Mouse (Mus musculus): Measurements from ENCODE around the gene Prune1. TPM values are rescaled to one million over a fixed set of nuclear protein-coding genes. Genes with fewer than 3 reads are reported as not detected.
A peak's percentile ranks its signal among the peaks of the same experiment; 100 is the strongest.

Gene Prune1
- polyA plus RNA-seq, 1 experiment from 2014 or later = 16.1 TPM

DNA sequence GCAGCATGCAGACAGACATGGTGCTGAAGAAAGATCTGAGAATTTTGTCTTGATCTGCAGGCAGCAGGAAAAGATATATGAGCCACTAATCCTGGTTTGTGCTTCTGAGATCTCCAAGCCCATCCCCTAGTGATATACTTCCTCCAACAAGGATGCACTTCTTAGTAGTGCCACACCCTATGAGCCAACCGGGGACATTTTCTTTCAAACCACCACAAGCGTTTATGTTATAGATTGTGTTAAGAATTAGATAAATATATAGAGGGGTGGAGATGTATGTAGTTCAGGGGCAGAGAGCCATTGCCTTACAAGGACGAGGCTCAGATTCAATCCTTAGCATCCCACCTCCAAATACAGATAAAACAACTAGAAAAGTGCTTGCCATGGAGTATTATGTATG is 28.6 kb upstream of the Prune1 start:
- Histone ChIP-seq H3K9ac (ENCODE audit: low read depth, low read length) (no peak overlapping the region), H3K27ac (ENCODE audit: low read length) (no peak overlapping the region), H3K4me2 (ENCODE audit: low read depth, low read length) (no peak overlapping the region), H3K9me3 (ENCODE audit: control insufficient read depth, low read length) (no peaks in the 10 kb centered on the region), H3K36me3 (ENCODE audit: control insufficient read depth, insufficient read depth, low read length) (no peaks in the 10 kb centered on the region), H3K4me1 (ENCODE audit: control insufficient read depth, insufficient read depth, low read length) (peaks cover 2% of the 10 kb centered on the region; the same call in 1 of the 2 replicates), H3K4me3 (ENCODE audit: low read length) (no peak overlapping the region), H3K27me3 (replicated peaks; ENCODE audit: control insufficient read depth, insufficient read depth, low read length) (no peaks in the 10 kb centered on the region)
- ATAC-seq = no peak
- 59% methylated on average over 3 of the region's 3 CpGs for WGBS

DNA sequence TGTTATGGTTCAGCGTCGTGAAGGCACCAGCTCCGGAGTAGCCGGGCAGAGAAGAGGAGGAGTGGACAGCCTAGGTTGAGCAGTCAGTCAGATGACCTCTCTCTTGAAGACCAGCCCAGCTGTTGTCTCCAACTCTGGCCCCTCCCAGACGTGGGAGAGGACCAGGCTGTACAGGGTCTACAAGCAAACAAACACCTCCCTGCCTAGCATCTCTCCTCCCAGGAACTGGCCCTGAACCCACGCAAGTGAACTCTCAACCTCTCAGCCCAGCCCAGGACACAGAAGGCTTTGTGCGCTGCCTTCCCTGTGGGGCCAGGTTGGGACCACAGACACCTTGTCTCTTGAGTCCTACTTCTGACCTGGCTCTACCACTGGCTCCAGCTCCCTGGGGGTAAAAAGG is 25.2 kb upstream of the Prune1 start, which contains the start of gene Anxa9:
Gene Anxa9, minus strand, starts transcription at position 77 of the 400 bp plus-strand sequence.
- Histone ChIP-seq H3K9ac (ENCODE audit: low read depth, low read length) (no peak within 1 kb of the TSS), H3K27ac (ENCODE audit: low read length) (no peak within 1 kb of the TSS), H3K4me3 (ENCODE audit: low read length) (no peak within 1 kb of the TSS), H3K4me1 (ENCODE audit: control insufficient read depth, insufficient read depth, low read length) (peaks cover 2% of the 10 kb centered on the region; the same call in 1 of the 2 replicates), H3K27me3 (replicated peaks; ENCODE audit: control insufficient read depth, insufficient read depth, low read length) (no peaks in the 10 kb centered on the region), H3K36me3 (ENCODE audit: control insufficient read depth, insufficient read depth, low read length) (no peaks in the 10 kb centered on the region), H3K9me3 (ENCODE audit: control insufficient read depth, low read length) (no peaks in the 10 kb centered on the region), H3K4me2 (ENCODE audit: low read depth, low read length) (no peak within 1 kb of the TSS)
- ATAC-seq = no peak; the same call in 1 of the 2 replicates
- 57% methylated on average over 7 of the region's 7 CpGs for WGBS

DNA sequence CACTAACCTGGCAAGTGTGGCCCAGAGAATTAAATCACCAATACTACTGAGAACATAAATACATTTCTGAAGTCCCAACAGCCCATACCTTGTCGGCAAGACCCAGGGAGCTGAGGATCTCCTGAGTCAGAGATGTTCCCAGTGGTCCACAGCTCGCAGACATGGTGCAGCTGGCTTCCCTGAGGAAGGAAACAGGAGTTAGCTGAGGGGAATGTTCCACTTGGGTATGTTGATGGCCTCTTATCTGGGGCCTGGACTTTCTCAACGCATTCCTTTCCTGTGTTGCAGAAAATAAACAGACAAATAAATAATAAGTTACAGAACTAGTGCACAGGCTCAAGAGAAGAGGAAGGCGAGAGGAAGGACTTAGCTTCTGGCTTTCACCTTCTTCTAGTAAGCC is 24.4 kb upstream of the Prune1 start:
- Histone ChIP-seq H3K9ac (ENCODE audit: low read depth, low read length) (no peak overlapping the region), H3K4me2 (ENCODE audit: low read depth, low read length) (no peak overlapping the region), H3K4me1 (ENCODE audit: control insufficient read depth, insufficient read depth, low read length) (peaks cover 2% of the 10 kb centered on the region; the same call in 1 of the 2 replicates), H3K27ac (ENCODE audit: low read length) (no peak overlapping the region), H3K4me3 (ENCODE audit: low read length) (no peak overlapping the region), H3K27me3 (replicated peaks; ENCODE audit: control insufficient read depth, insufficient read depth, low read length) (no peaks in the 10 kb centered on the region), H3K36me3 (ENCODE audit: control insufficient read depth, insufficient read depth, low read length) (no peaks in the 10 kb centered on the region), H3K9me3 (ENCODE audit: control insufficient read depth, low read length) (no peaks in the 10 kb centered on the region)
- 63% methylated on average over 4 of the region's 4 CpGs for WGBS
- no peak for ATAC-seq

DNA sequence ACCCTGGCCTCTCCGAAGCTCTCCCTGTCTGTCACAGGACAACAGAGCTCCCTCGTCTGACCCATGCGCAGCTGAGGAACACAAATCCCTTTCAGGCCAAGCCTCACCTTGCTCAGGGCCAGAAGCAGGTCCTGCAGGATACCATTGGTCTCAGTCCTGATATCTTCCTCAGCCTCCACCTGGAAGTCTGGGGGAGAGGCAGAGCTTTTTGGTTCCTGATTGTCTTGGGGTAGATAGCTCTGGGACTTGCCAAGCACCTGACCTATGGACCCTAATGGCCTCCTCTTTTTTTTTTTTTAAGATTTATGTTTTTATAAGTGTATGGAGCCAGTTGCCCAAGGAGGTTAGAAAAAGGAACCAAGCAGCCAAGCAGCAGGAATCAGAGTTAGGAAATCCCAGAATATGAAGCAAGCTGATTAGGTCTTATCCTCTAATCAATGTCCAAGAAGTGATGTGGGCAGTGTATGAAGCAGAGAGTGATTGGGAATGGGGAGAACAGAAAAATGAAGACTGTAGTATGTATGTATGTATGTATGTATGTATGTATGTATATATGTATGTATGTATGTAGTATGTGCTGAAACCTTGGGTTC is 19.4 kb upstream of the Prune1 start:
- H3K27ac ChIP-seq (ENCODE audit: low read length) = peak overlapping the region; percentile 59
- no peak overlapping the region for H3K9ac ChIP-seq (ENCODE audit: low read depth, low read length)
- 0 out of 2 replicates have a peak overlapping the region, but pooled peaks have one; percentile 18 for H3K4me2 ChIP-seq (ENCODE audit: low read depth, low read length)
- 0 out of 2 replicates have a peak, but pooled peaks cover 5% of the 10 kb centered on the region for H3K36me3 ChIP-seq (ENCODE audit: control insufficient read depth, insufficient read depth, low read length)
- ATAC-seq = peak; percentile 50
- peaks cover 5% of the 10 kb centered on the region; the same call in 1 of the 2 replicates for H3K4me1 ChIP-seq (ENCODE audit: control insufficient read depth, insufficient read depth, low read length)
- 69% methylated on average over 3 of the region's 3 CpGs for WGBS
- H3K9me3 ChIP-seq (ENCODE audit: control insufficient read depth, low read length) = no peaks in the 10 kb centered on the region
- no peak overlapping the region for H3K4me3 ChIP-seq (ENCODE audit: low read length)
- no peaks in the 10 kb centered on the region for H3K27me3 ChIP-seq (replicated peaks; ENCODE audit: control insufficient read depth, insufficient read depth, low read length)

DNA sequence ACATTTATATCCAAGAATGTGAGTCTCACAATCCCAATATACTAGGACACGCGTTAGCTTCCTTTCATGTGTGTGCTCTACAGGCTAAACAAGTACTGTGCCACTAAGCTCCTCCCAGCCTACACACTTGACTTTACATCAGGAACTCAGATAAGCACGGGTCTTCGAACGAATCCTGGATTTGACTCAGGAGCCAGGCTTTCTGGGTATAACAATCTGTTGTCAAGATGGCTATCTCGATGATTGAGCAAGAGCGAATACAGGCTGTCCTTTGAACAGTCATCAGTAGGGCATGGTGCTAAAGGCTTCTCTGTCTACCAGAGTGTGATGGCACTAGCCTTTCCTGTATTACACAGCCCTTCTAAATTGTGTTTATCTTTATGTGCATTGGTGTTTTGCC is 16.1 kb upstream of the Prune1 start:
- WGBS = 72% methylated on average over 7 of the region's 7 CpGs
- ATAC-seq = peak; percentile 89
- Histone ChIP-seq H3K36me3 (ENCODE audit: control insufficient read depth, insufficient read depth, low read length) (peaks cover 9% of the 10 kb centered on the region; the same call in 1 of the 2 replicates), H3K9me3 (ENCODE audit: control insufficient read depth, low read length) (no peaks in the 10 kb centered on the region), H3K4me1 (ENCODE audit: control insufficient read depth, insufficient read depth, low read length) (peaks cover 5% of the 10 kb centered on the region; the same call in 1 of the 2 replicates), H3K9ac (ENCODE audit: low read depth, low read length) (no peak overlapping the region), H3K27ac (ENCODE audit: low read length) (peak overlapping the region; percentile 61), H3K27me3 (replicated peaks; ENCODE audit: control insufficient read depth, insufficient read depth, low read length) (no peaks in the 10 kb centered on the region), H3K4me2 (ENCODE audit: low read depth, low read length) (no peak overlapping the region), H3K4me3 (ENCODE audit: low read length) (no peak overlapping the region)

DNA sequence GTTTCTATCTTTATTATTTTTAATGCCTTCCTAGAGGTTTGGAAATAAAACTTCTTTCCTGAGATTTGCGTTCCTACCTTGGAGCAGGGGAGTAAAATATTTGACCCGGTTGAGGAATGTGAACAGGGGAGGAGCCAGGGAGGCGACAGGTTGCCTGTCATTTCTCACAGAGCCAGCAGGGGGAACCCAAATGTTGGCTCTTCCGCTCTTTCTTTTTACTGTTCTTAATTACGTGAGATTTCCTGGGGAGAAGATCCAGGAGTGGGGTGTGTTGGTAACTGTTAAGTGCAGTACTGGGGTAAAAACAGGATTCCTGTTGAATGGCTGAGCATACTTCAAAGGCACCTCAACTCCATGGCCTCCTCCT is 14.2 kb upstream of the Prune1 start:
- ATAC-seq = no peak
- H3K9ac ChIP-seq (ENCODE audit: low read depth, low read length) = no peak overlapping the region
- 9% methylated on average over 5 of the region's 5 CpGs for WGBS
- H3K27ac ChIP-seq (ENCODE audit: low read length) = no peak overlapping the region
- H3K4me3 ChIP-seq (ENCODE audit: low read length) = no peak overlapping the region
- H3K4me2 ChIP-seq (ENCODE audit: low read depth, low read length) = no peak overlapping the region
- peaks cover 4% of the 10 kb centered on the region; the same call in 1 of the 2 replicates for H3K4me1 ChIP-seq (ENCODE audit: control insufficient read depth, insufficient read depth, low read length)
- H3K9me3 ChIP-seq (ENCODE audit: control insufficient read depth, low read length) = no peaks in the 10 kb centered on the region
- H3K36me3 ChIP-seq (ENCODE audit: control insufficient read depth, insufficient read depth, low read length) = peaks cover 9% of the 10 kb centered on the region; the same call in 1 of the 2 replicates
- H3K27me3 ChIP-seq (replicated peaks; ENCODE audit: control insufficient read depth, insufficient read depth, low read length) = no peaks in the 10 kb centered on the region

DNA sequence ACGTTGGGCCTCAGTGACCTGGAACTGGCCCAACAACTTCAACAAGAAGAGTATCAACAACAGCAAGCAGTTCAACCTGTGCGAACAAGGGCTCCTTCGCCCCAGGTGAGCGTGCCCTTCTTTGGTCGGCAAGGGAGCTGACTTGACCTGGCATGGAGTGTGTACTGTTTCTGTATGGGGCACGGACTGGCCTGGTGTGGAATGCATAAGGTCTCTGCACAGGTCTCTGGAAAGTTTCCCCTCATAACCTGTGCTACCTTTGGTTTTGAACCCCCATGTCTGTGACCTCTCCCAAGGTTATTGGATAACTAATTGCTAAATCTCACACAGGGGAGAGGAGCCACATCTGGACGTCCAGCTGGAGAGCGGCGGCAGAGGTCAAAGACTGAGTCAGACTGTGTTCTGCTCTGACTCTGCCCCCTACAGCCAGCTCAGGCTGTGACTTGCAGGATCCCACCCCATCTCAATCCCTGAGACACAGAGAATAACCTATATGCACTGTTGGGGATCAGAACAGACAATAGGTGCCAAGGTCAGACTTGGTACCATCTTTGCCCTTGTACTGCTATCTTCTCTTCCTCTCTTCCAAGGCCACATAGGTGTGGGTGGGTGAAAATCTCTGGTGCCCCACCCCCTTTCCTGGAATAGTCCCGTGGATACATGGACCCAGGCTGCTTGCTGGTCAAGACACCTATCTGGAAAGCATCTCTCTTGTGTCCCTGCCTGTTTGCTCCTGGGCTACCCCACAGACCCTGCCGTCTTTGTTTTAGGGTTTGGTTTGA is 13.6 kb upstream of the Prune1 start:
- Histone ChIP-seq H3K27me3 (replicated peaks; ENCODE audit: control insufficient read depth, insufficient read depth, low read length) (no peaks in the 10 kb centered on the region), H3K9ac (ENCODE audit: low read depth, low read length) (no peak overlapping the region), H3K4me2 (ENCODE audit: low read depth, low read length) (no peak overlapping the region), H3K27ac (ENCODE audit: low read length) (no peak overlapping the region), H3K4me1 (ENCODE audit: control insufficient read depth, insufficient read depth, low read length) (peaks cover 2% of the 10 kb centered on the region; the same call in 1 of the 2 replicates), H3K4me3 (ENCODE audit: low read length) (no peak overlapping the region), H3K9me3 (ENCODE audit: control insufficient read depth, low read length) (no peaks in the 10 kb centered on the region), H3K36me3 (ENCODE audit: control insufficient read depth, insufficient read depth, low read length) (peaks cover 9% of the 10 kb centered on the region; the same call in 1 of the 2 replicates)
- 77% methylated on average over 11 of the region's 11 CpGs for WGBS
- ATAC-seq = no peak

DNA sequence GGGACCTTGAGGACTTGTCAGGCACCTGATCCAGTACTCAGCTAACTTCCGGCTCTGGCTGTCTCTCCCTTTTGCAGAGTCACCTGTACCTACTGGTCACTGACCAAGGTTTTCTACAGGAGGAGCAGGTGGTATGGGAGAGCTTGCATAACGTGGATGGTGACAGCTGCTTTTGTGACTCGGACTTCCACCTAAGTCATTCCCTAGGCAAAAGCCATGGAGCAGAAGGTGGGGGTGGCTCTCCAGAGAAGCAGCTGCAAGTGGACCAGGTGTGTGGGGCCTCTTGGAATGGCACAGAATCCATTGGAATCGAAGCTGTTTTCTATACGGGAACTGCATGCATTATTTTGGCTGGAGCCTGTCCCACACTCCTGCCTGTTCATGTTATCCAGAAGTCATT is 12.8 kb upstream of the Prune1 start:
- H3K4me3 ChIP-seq (ENCODE audit: low read length) = no peak overlapping the region
- no peak overlapping the region for H3K27ac ChIP-seq (ENCODE audit: low read length)
- H3K36me3 ChIP-seq (ENCODE audit: control insufficient read depth, insufficient read depth, low read length) = peaks cover 9% of the 10 kb centered on the region; the same call in 1 of the 2 replicates
- no peaks in the 10 kb centered on the region for H3K27me3 ChIP-seq (replicated peaks; ENCODE audit: control insufficient read depth, insufficient read depth, low read length)
- H3K9me3 ChIP-seq (ENCODE audit: control insufficient read depth, low read length) = no peaks in the 10 kb centered on the region
- no peak for ATAC-seq
- no peak overlapping the region for H3K4me2 ChIP-seq (ENCODE audit: low read depth, low read length)
- 82% methylated on average over 5 of the region's 5 CpGs for WGBS
- peaks cover 2% of the 10 kb centered on the region; the same call in 1 of the 2 replicates for H3K4me1 ChIP-seq (ENCODE audit: control insufficient read depth, insufficient read depth, low read length)
- H3K9ac ChIP-seq (ENCODE audit: low read depth, low read length) = no peak overlapping the region

DNA sequence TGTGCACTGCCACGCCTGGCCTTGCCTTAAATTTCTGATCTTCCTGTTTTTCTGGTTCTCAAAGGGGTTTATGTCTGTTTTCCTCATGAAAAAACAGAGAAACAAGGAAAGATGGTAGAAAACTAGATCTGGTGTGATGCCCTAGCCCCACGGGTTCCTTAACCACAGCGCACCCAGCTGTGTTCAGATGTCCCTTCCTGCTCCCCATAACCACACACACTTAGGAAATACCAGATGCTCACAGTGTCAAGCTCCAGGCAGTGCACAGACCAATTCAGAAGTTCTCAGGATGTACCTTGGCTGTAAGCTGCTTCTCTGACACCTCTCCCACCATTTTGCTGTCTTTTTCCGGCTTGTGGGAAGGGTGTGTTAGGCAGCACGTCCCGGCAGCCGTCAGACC is 12.4 kb upstream of the Prune1 start:
- WGBS = 85% methylated on average over 7 of the region's 7 CpGs
- Histone ChIP-seq H3K4me1 (ENCODE audit: control insufficient read depth, insufficient read depth, low read length) (peaks cover 2% of the 10 kb centered on the region; the same call in 1 of the 2 replicates), H3K27me3 (replicated peaks; ENCODE audit: control insufficient read depth, insufficient read depth, low read length) (no peaks in the 10 kb centered on the region), H3K36me3 (ENCODE audit: control insufficient read depth, insufficient read depth, low read length) (peaks cover 9% of the 10 kb centered on the region; the same call in 1 of the 2 replicates), H3K9me3 (ENCODE audit: control insufficient read depth, low read length) (no peaks in the 10 kb centered on the region), H3K4me2 (ENCODE audit: low read depth, low read length) (no peak overlapping the region), H3K4me3 (ENCODE audit: low read length) (no peak overlapping the region), H3K9ac (ENCODE audit: low read depth, low read length) (no peak overlapping the region), H3K27ac (ENCODE audit: low read length) (no peak overlapping the region)
- ATAC-seq = no peak

Data from intestine, embryonic 16.5 days (tissue).